23 mouse cellular contexts compared by ENCODE assay signal in the genomic region with DNA sequence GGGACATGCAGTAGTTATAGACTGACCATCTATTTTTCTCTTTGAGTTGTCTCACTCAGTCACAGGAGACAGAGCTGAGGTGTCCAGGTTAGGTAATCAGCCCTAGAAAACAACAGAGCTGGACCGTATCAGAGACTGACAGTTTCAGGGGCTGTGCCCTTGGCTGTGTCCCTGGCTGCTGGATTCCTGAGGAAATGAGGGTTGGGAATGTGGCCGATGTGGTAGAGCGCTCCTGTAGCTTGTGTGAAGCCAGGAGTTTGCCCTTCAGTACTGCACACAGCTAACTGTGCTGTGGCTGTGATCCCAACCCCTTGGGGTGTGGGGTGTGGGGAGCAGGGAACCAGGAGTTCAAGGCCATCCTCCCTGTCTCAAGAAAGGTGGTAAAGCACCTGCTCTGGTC. TPM values are rescaled to one million over a fixed set of nuclear protein-coding genes. Genes with fewer than 3 reads are reported as not detected.
DNase-seq lines count a peak whose midpoint lies in the region; ATAC-seq lines count a peak whose summit lies in the region.
"Had no signal": no experiment of that assay in that cellular context is flagged by ENCODE, and none has a peak within 500 bp of the region (broad histone marks: within the 10 kb centered on the region; RNA-seq: fewer than 3 reads in every experiment).

No protein-coding gene starts in this region.

- no peaks in the 10 kb centered on the region for H3K9me3 ChIP-seq in heart, embryonic 15.5 days (replicated peaks)
- H3K9me3 ChIP-seq in heart, embryonic 11.5 days (replicated peaks; ENCODE audit: control insufficient read depth, low read length), result no peaks in the 10 kb centered on the region
- no peaks in the 10 kb centered on the region for H3K9me3 ChIP-seq in hindbrain, embryonic 11.5 days (ENCODE audit: control insufficient read depth, low read length)
- H3K9me3 ChIP-seq: embryonic facial prominence, embryonic 13.5 days; forebrain, embryonic 13.5 days; G1E; hindbrain, embryonic 15.5 days; liver, embryonic 13.5 days; neural tube, embryonic 12.5 days had no signal

- H3K27ac ChIP-seq in heart, embryonic 15.5 days, result no peak overlapping the region
- no peak overlapping the region for H3K27ac ChIP-seq in heart, embryonic 11.5 days (ENCODE audit: low read depth, low read length)
- no peak overlapping the region for H3K27ac ChIP-seq in hindbrain, embryonic 11.5 days (ENCODE audit: low read depth, low read length)
- H3K27ac ChIP-seq: embryonic facial prominence, embryonic 13.5 days; forebrain, embryonic 13.5 days; hindbrain, embryonic 15.5 days; liver, embryonic 13.5 days; neural tube, embryonic 12.5 days had no signal

- no peaks in the 10 kb centered on the region for H3K27me3 ChIP-seq in heart, embryonic 15.5 days
- no peaks in the 10 kb centered on the region for H3K27me3 ChIP-seq in heart, embryonic 11.5 days (ENCODE audit: control insufficient read depth, insufficient read depth, low read length)
- no peaks in the 10 kb centered on the region for H3K27me3 ChIP-seq in hindbrain, embryonic 11.5 days (ENCODE audit: control insufficient read depth, insufficient read depth, low read length)
- H3K27me3 ChIP-seq: CH12.LX; embryonic facial prominence, embryonic 13.5 days; forebrain, embryonic 13.5 days; hindbrain, embryonic 15.5 days; neural tube, embryonic 12.5 days; Patski had no signal

- no peak overlapping the region for H3K4me3 ChIP-seq in heart, embryonic 15.5 days
- H3K4me3 ChIP-seq in heart, embryonic 11.5 days (ENCODE audit: low read depth, low read length), result no peak overlapping the region
- no peak overlapping the region for H3K4me3 ChIP-seq in hindbrain, embryonic 11.5 days (ENCODE audit: low read depth, low read length)
- H3K4me3 ChIP-seq: embryonic facial prominence, embryonic 13.5 days; erythroblast, embryonic 14.5 days; forebrain, embryonic 13.5 days; hindbrain, embryonic 15.5 days; liver, embryonic 13.5 days; neural tube, embryonic 12.5 days had no signal

- 0 out of 2 replicates have a peak, but pooled peaks have one; percentile 23 for ATAC-seq in heart, embryonic 15.5 days (replicated peaks; ENCODE audit: insufficient number of reproducible peaks, insufficient read depth, low FRiP score, low read depth)
- ATAC-seq in heart, embryonic 11.5 days (replicated peaks; ENCODE audit: insufficient number of reproducible peaks, low FRiP score, low TSS enrichment), result no peak
- ATAC-seq in granulocyte monocyte progenitor cell, adult 5-6 weeks (replicated peaks; ENCODE audit: poor library complexity, severe bottlenecking), result 0 out of 2 replicates have a peak, but pooled peaks have one; percentile 2
- no peak for ATAC-seq in hindbrain, embryonic 11.5 days (ENCODE audit: low FRiP score)
- ATAC-seq: forebrain, embryonic 13.5 days; Patski had no signal

- H3K4me2 ChIP-seq in heart, embryonic 15.5 days, result no peak overlapping the region
- H3K4me2 ChIP-seq in heart, embryonic 11.5 days, result no peak overlapping the region
- H3K4me2 ChIP-seq in hindbrain, embryonic 11.5 days (replicated peaks; ENCODE audit: low read depth, low read length), result no peak overlapping the region
- H3K4me2 ChIP-seq: embryonic facial prominence, embryonic 13.5 days; forebrain, embryonic 13.5 days; hindbrain, embryonic 15.5 days; liver, embryonic 13.5 days; lung, embryonic 14.5 days; neural tube, embryonic 12.5 days had no signal

- peaks cover 91% of the 10 kb centered on the region for H3K36me3 ChIP-seq in heart, embryonic 15.5 days
- H3K36me3 ChIP-seq in heart, embryonic 11.5 days (ENCODE audit: control insufficient read depth, insufficient read depth, low read length), result peaks cover 44% of the 10 kb centered on the region
- peaks cover 6% of the 10 kb centered on the region; the same call in 1 of the 2 replicates for H3K36me3 ChIP-seq in hindbrain, embryonic 11.5 days (ENCODE audit: control insufficient read depth, insufficient read depth, low read length)

- 67% methylated on average over 3 of the region's 3 CpGs for WGBS in heart, embryonic 15.5 days
- WGBS in heart, embryonic 11.5 days (ENCODE audit: insufficient replicate concordance), result 70% methylated on average over 3 of the region's 3 CpGs
- 96% methylated on average over 3 of the region's 3 CpGs for WGBS in hindbrain, embryonic 11.5 days

- DNase-seq in adrenal gland, adult 2 months, result peak; percentile 72
- peak; percentile 48 for DNase-seq in adrenal gland, postnatal 10 days
- DNase-seq in thymus, postnatal 25 days, result no peak
- DNase-seq in hindbrain, embryonic 11.5 days (ENCODE audit: low spot score), result no peak
- DNase-seq: cerebellum, adult 2 months; cerebellum, postnatal 25 days; heart, postnatal 36 days; kidney, adult 8-10 months; kidney, postnatal 14 days; liver, embryonic 13.5 days; lung, embryonic 14.5 days; midbrain, embryonic 14.5 days had no signal

- no peaks in the 10 kb centered on the region for H3K4me1 ChIP-seq in heart, embryonic 15.5 days (replicated peaks)
- no peaks in the 10 kb centered on the region; the same call in 1 of the 2 replicates for H3K4me1 ChIP-seq in heart, embryonic 11.5 days (ENCODE audit: control insufficient read depth, insufficient read depth, low read length)
- H3K4me1 ChIP-seq in hindbrain, embryonic 11.5 days (replicated peaks; ENCODE audit: control insufficient read depth, insufficient read depth, low read length), result no peaks in the 10 kb centered on the region
- H3K4me1 ChIP-seq: embryonic facial prominence, embryonic 13.5 days; forebrain, embryonic 13.5 days; hindbrain, embryonic 15.5 days; liver, embryonic 13.5 days; neural tube, embryonic 12.5 days had no signal

- H3K9ac ChIP-seq in heart, embryonic 15.5 days, result no peak overlapping the region
- H3K9ac ChIP-seq in heart, embryonic 11.5 days (ENCODE audit: low read depth, low read length), result no peak overlapping the region
- no peak overlapping the region for H3K9ac ChIP-seq in hindbrain, embryonic 11.5 days (ENCODE audit: low read depth, low read length)
- H3K9ac ChIP-seq: embryonic facial prominence, embryonic 13.5 days; forebrain, embryonic 13.5 days; hindbrain, embryonic 15.5 days; liver, embryonic 13.5 days; lung, embryonic 14.5 days; neural tube, embryonic 12.5 days had no signal

RNA-seq across cellular contexts. Expression of gene Kif1c, which starts 20.7 kb away (rescaled TPM):
- polyA plus RNA-seq in heart, embryonic 15.5 days (2015; fragmentation: Nextera tagmentation; extraction: Ambion mirVana), result 5.3 and 5.5 TPM in 2 replicates
- 9.8 and 11.4 TPM in 2 replicates for polyA plus RNA-seq in heart, embryonic 11.5 days (2014; fragmentation: Nextera tagmentation; extraction: Ambion mirVana)
- 100 to 1,000 TPM; 184 to 214 TPM for total RNA-seq in adrenal gland, adult 2 months (2021)
- polyA plus RNA-seq in adrenal gland, adult 2 months (2012; rRNA removed), result 71.5 and 79.5 TPM in 2 replicates
- total RNA-seq in adrenal gland, postnatal 10 days (2021), result 100 to 1,000 TPM; 156 to 176 TPM
- total RNA-seq in granulocyte monocyte progenitor cell, adult 5-6 weeks (2014; fragmentation: Nextera tagmentation), result 3.6 and 8.3 TPM in 2 replicates
- 4.5 and 5.7 TPM in 2 replicates for total RNA-seq in granulocyte monocyte progenitor cell, adult 5-6 weeks (2017)
- 5.9 and 6.0 TPM in 2 replicates for polyA plus RNA-seq in hindbrain, embryonic 11.5 days (2014; fragmentation: Nextera tagmentation; extraction: Ambion mirVana)

RNA-seq across cellular contexts. Expression of gene Inca1, which starts 21.1 kb away (rescaled TPM):
- polyA plus RNA-seq in heart, embryonic 15.5 days (2015; fragmentation: Nextera tagmentation; extraction: Ambion mirVana), result 1.4 and 2.2 TPM in 2 replicates
- 0.89 and 2.2 TPM in 2 replicates for polyA plus RNA-seq in heart, embryonic 11.5 days (2014; fragmentation: Nextera tagmentation; extraction: Ambion mirVana)
- 10 to 100 TPM in 1 of 2 experiments, 1 to 10 TPM in 1; 8.2 to 15.7 TPM for total RNA-seq in adrenal gland, adult 2 months (2021)
- 12.9 and 15.8 TPM in 2 replicates for polyA plus RNA-seq in adrenal gland, adult 2 months (2012; rRNA removed)
- total RNA-seq in adrenal gland, postnatal 10 days (2021), result 10 to 100 TPM; 13.8 to 18.9 TPM
- not detected in 2 replicates for total RNA-seq in granulocyte monocyte progenitor cell, adult 5-6 weeks (2014; fragmentation: Nextera tagmentation)
- not detected in 2 replicates for total RNA-seq in granulocyte monocyte progenitor cell, adult 5-6 weeks (2017)
- polyA plus RNA-seq in hindbrain, embryonic 11.5 days (2014; fragmentation: Nextera tagmentation; extraction: Ambion mirVana), result 0.63 and 1.9 TPM in 2 replicates
- polyA plus RNA-seq: erythroblast, embryonic 14.5 days had no signal

RNA-seq across cellular contexts. Expression of gene Camta2, which starts 33.2 kb away (rescaled TPM):
- polyA plus RNA-seq in heart, embryonic 15.5 days (2015; fragmentation: Nextera tagmentation; extraction: Ambion mirVana), result 11.3 and 16.0 TPM in 2 replicates
- polyA plus RNA-seq in heart, embryonic 11.5 days (2014; fragmentation: Nextera tagmentation; extraction: Ambion mirVana), result 10.6 and 14.4 TPM in 2 replicates
- total RNA-seq in adrenal gland, adult 2 months (2021), result 10 to 100 TPM; 36.8 to 51.7 TPM
- polyA plus RNA-seq in adrenal gland, adult 2 months (2012; rRNA removed), result 44.8 and 58.4 TPM in 2 replicates
- total RNA-seq in adrenal gland, postnatal 10 days (2021), result 10 to 100 TPM; 34.3 to 43.8 TPM
- total RNA-seq in granulocyte monocyte progenitor cell, adult 5-6 weeks (2014; fragmentation: Nextera tagmentation), result 18.7 and 25.2 TPM in 2 replicates
- 1.5 and 3.0 TPM in 2 replicates for total RNA-seq in granulocyte monocyte progenitor cell, adult 5-6 weeks (2017)
- polyA plus RNA-seq in hindbrain, embryonic 11.5 days (2014; fragmentation: Nextera tagmentation; extraction: Ambion mirVana), result 8.2 and 9.2 TPM in 2 replicates

RNA-seq across cellular contexts. Expression of gene Zfp3, which starts 42.9 kb away (rescaled TPM):
- polyA plus RNA-seq in heart, embryonic 15.5 days (2015; fragmentation: Nextera tagmentation; extraction: Ambion mirVana), result 8.4 and 9.3 TPM in 2 replicates
- 7.1 and 9.3 TPM in 2 replicates for polyA plus RNA-seq in heart, embryonic 11.5 days (2014; fragmentation: Nextera tagmentation; extraction: Ambion mirVana)
- total RNA-seq in adrenal gland, adult 2 months (2021), result 10 to 100 TPM in 1 of 2 experiments, 1 to 10 TPM in 1; 8.0 to 12.6 TPM
- polyA plus RNA-seq in adrenal gland, adult 2 months (2012; rRNA removed), result 1.5 and 2.0 TPM in 2 replicates
- 10 to 100 TPM in 1 of 2 experiments, 1 to 10 TPM in 1; 6.7 to 10.3 TPM for total RNA-seq in adrenal gland, postnatal 10 days (2021)
- total RNA-seq in granulocyte monocyte progenitor cell, adult 5-6 weeks (2014; fragmentation: Nextera tagmentation), result 0.45 and 2.1 TPM in 2 replicates
- 0.26 and 1.0 TPM in 2 replicates for total RNA-seq in granulocyte monocyte progenitor cell, adult 5-6 weeks (2017)
- polyA plus RNA-seq in hindbrain, embryonic 11.5 days (2014; fragmentation: Nextera tagmentation; extraction: Ambion mirVana), result 9.0 and 11.1 TPM in 2 replicates

RNA-seq across cellular contexts. Expression of gene Spag7, which starts 51.9 kb away (rescaled TPM):
- polyA plus RNA-seq in heart, embryonic 15.5 days (2015; fragmentation: Nextera tagmentation; extraction: Ambion mirVana), result 168 and 186 TPM in 2 replicates
- 187 and 201 TPM in 2 replicates for polyA plus RNA-seq in heart, embryonic 11.5 days (2014; fragmentation: Nextera tagmentation; extraction: Ambion mirVana)
- total RNA-seq in adrenal gland, adult 2 months (2021), result 10 to 100 TPM; 83.5 to 85.9 TPM
- polyA plus RNA-seq in adrenal gland, adult 2 months (2012; rRNA removed), result 12.3 and 16.0 TPM in 2 replicates
- total RNA-seq in adrenal gland, postnatal 10 days (2021), result 10 to 100 TPM; 66.5 to 72.6 TPM
- total RNA-seq in granulocyte monocyte progenitor cell, adult 5-6 weeks (2014; fragmentation: Nextera tagmentation), result 91.0 and 130 TPM in 2 replicates
- total RNA-seq in granulocyte monocyte progenitor cell, adult 5-6 weeks (2017), result 46.8 and 49.8 TPM in 2 replicates
- polyA plus RNA-seq in hindbrain, embryonic 11.5 days (2014; fragmentation: Nextera tagmentation; extraction: Ambion mirVana), result 151 and 176 TPM in 2 replicates

Comparison
In these comparisons a context has a peak if more than half of its experiments do, and no peak if none do; other contexts are left out.
1. ATAC-seq: peak in heart, embryonic 15.5 days (single experiment) and granulocyte monocyte progenitor cell, adult 5-6 weeks (single experiment); none in heart, embryonic 11.5 days (single experiment) and hindbrain, embryonic 11.5 days (single experiment).
2. DNase-seq: peak in adrenal gland, adult 2 months (single experiment) and adrenal gland, postnatal 10 days (single experiment); none in thymus, postnatal 25 days (single experiment) and hindbrain, embryonic 11.5 days (single experiment).